Mouse (Mus musculus): ENCODE data around the gene Tnrc6b. TPM values are rescaled to one million over a fixed set of nuclear protein-coding genes. Genes with fewer than 3 reads are reported as not detected.

The Tnrc6b gene
- polyA plus RNA-seq, 1 experiment from 2014 or later: 41.6 TPM

- Histone ChIP-seq H3K4me1 (replicated peaks; ENCODE audit: control insufficient read depth, insufficient read depth, low read length) (peaks cover 2% of the 10 kb centered on the region), H3K4me2 (ENCODE audit: low read length) (no peak overlapping the region), H3K9me3 (ENCODE audit: control insufficient read depth, low read length) (no peaks in the 10 kb centered on the region), H3K4me3 (replicated peaks; ENCODE audit: low read length) (no peak overlapping the region), H3K36me3 (ENCODE audit: control insufficient read depth, insufficient read depth) (peaks cover 18% of the 10 kb centered on the region), H3K27ac (ENCODE audit: low read length) (no peak overlapping the region), H3K27me3 (replicated peaks; ENCODE audit: control insufficient read depth, insufficient read depth, low read length) (no peaks in the 10 kb centered on the region), H3K9ac (replicated peaks; ENCODE audit: low read depth, low read length) (no peak overlapping the region)
- WGBS: 50% methylated on average over 3 of the region's 3 CpGs
- no peak for ATAC-seq
Measured at GRCm38 (mm10) chr15:80954861-80955260, 243.7 kb downstream of the Tnrc6b start.

- Histone ChIP-seq H3K4me3 (replicated peaks; ENCODE audit: low read length) (no peak overlapping the region), H3K27ac (ENCODE audit: low read length) (no peak overlapping the region), H3K9ac (replicated peaks; ENCODE audit: low read depth, low read length) (no peak overlapping the region), H3K36me3 (ENCODE audit: control insufficient read depth, insufficient read depth) (peaks cover 23% of the 10 kb centered on the region), H3K4me1 (replicated peaks; ENCODE audit: control insufficient read depth, insufficient read depth, low read length) (no peaks in the 10 kb centered on the region), H3K27me3 (replicated peaks; ENCODE audit: control insufficient read depth, insufficient read depth, low read length) (no peaks in the 10 kb centered on the region), H3K4me2 (ENCODE audit: low read length) (no peak overlapping the region), H3K9me3 (ENCODE audit: control insufficient read depth, low read length) (no peaks in the 10 kb centered on the region)
- no peak for ATAC-seq
- 95% methylated on average over 12 of the region's 12 CpGs for WGBS
Measured at GRCm38 (mm10) chr15:80955836-80956438, 244.8 kb downstream of the Tnrc6b start.

DNA sequence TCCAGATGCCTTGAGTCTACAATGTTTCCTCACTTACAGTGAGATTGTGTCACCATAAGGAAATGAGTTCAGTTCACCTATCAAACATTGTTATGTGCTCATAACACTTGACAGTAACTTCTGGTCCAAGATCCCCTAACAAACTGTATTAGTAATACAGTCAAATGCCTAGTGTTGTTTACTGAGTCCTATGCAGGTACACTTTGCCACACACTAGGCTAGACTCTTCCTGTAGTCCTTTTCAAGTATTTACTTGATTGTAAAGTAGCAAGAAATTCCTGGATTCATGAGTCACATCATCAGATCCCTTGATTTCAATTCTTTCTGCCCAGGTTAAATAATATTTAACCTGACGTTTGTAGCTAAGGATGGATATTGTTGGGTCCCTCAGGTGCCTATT, 258.3 kb downstream of the Tnrc6b start:
- H3K4me1 ChIP-seq (replicated peaks; ENCODE audit: control insufficient read depth, insufficient read depth, low read length): no peaks in the 10 kb centered on the region
- H3K4me2 ChIP-seq (ENCODE audit: low read length): no peak overlapping the region
- no peak for ATAC-seq
- H3K36me3 ChIP-seq (ENCODE audit: control insufficient read depth, insufficient read depth): peaks cover 34% of the 10 kb centered on the region
- H3K4me3 ChIP-seq (replicated peaks; ENCODE audit: low read length): no peak overlapping the region
- no peaks in the 10 kb centered on the region for H3K9me3 ChIP-seq (ENCODE audit: control insufficient read depth, low read length)
- 89% methylated on average over 1 of the region's 1 CpGs for WGBS
- no peak overlapping the region for H3K9ac ChIP-seq (replicated peaks; ENCODE audit: low read depth, low read length)
- H3K27me3 ChIP-seq (replicated peaks; ENCODE audit: control insufficient read depth, insufficient read depth, low read length): no peaks in the 10 kb centered on the region
- H3K27ac ChIP-seq (ENCODE audit: low read length): no peak overlapping the region

GRCm38 (mm10) chr15:80974311-80974710, 263.2 kb downstream of the Tnrc6b start:
- 52% methylated on average over 5 of the region's 5 CpGs for WGBS
- no peak for ATAC-seq

DNA sequence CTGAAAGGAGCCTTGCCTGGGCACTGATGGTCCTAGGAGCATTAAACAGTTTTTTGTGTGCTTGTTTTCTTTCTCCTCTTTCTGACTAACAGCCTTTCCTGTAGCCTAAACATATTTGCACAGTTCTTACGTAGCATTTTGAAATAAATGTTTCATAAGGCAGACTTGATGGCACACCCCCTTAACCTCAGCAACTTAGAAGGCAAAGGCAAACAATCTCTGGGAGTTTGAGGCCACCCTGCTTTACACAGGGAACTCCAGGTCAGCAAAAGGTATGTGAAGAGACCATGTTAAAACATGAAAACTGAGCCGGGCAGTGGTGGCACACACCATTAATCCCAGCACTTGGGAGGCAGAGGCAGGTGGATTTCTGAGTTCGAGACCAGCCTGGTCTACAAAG, 264.6 kb downstream of the Tnrc6b start:
- Histone ChIP-seq H3K9ac (replicated peaks; ENCODE audit: low read depth, low read length) (no peak overlapping the region), H3K4me3 (replicated peaks; ENCODE audit: low read length) (no peak overlapping the region), H3K27ac (ENCODE audit: low read length) (no peak overlapping the region), H3K9me3 (ENCODE audit: control insufficient read depth, low read length) (no peaks in the 10 kb centered on the region), H3K27me3 (replicated peaks; ENCODE audit: control insufficient read depth, insufficient read depth, low read length) (no peaks in the 10 kb centered on the region), H3K36me3 (ENCODE audit: control insufficient read depth, insufficient read depth) (no peaks in the 10 kb centered on the region), H3K4me1 (replicated peaks; ENCODE audit: control insufficient read depth, insufficient read depth, low read length) (peaks cover 12% of the 10 kb centered on the region), H3K4me2 (ENCODE audit: low read length) (no peak overlapping the region)
- no peak for ATAC-seq
- 90% methylated on average over 3 of the region's 3 CpGs for WGBS

More at GRCm38 (mm10) chr15:80974311-80974710, 263.2 kb downstream of the Tnrc6b start:
- H3K27ac ChIP-seq (ENCODE audit: low read length): no peak overlapping the region
- H3K4me2 ChIP-seq (ENCODE audit: low read length): no peak overlapping the region
- peaks cover 4% of the 10 kb centered on the region for H3K36me3 ChIP-seq (ENCODE audit: control insufficient read depth, insufficient read depth)
- no peak overlapping the region for H3K4me3 ChIP-seq (replicated peaks; ENCODE audit: low read length)
- no peaks in the 10 kb centered on the region for H3K9me3 ChIP-seq (ENCODE audit: control insufficient read depth, low read length)
- H3K9ac ChIP-seq (replicated peaks; ENCODE audit: low read depth, low read length): no peak overlapping the region
- H3K4me1 ChIP-seq (replicated peaks; ENCODE audit: control insufficient read depth, insufficient read depth, low read length): peaks cover 12% of the 10 kb centered on the region
- H3K27me3 ChIP-seq (replicated peaks; ENCODE audit: control insufficient read depth, insufficient read depth, low read length): no peaks in the 10 kb centered on the region

- H3K27ac ChIP-seq (ENCODE audit: low read length): peak within 1 kb of the TSS; percentile 37; the same call in 1 of the 2 replicates
- H3K9me3 ChIP-seq (ENCODE audit: control insufficient read depth, low read length): no peaks in the 10 kb centered on the region
- under 1% methylated on average over 64 of the region's 67 CpGs for WGBS
- H3K4me1 ChIP-seq (replicated peaks; ENCODE audit: control insufficient read depth, insufficient read depth, low read length): peaks cover 12% of the 10 kb centered on the region
- no peaks in the 10 kb centered on the region for H3K36me3 ChIP-seq (ENCODE audit: control insufficient read depth, insufficient read depth)
- H3K9ac ChIP-seq (replicated peaks; ENCODE audit: low read depth, low read length): peak within 1 kb of the TSS; percentile 83
- H3K4me3 ChIP-seq (replicated peaks; ENCODE audit: low read length): peak within 1 kb of the TSS; percentile 77
- peak; percentile 97 for ATAC-seq
- H3K27me3 ChIP-seq (replicated peaks; ENCODE audit: control insufficient read depth, insufficient read depth, low read length): no peaks in the 10 kb centered on the region
- peak within 1 kb of the TSS; percentile 75 for H3K4me2 ChIP-seq (ENCODE audit: low read length)
Measured at GRCm38 (mm10) chr15:80977620-80978334, 266.7 kb downstream of the Tnrc6b start, which contains the start of gene Sgsm3. Gene Sgsm3 (plus strand): TSS chr15:80977765.

DNA sequence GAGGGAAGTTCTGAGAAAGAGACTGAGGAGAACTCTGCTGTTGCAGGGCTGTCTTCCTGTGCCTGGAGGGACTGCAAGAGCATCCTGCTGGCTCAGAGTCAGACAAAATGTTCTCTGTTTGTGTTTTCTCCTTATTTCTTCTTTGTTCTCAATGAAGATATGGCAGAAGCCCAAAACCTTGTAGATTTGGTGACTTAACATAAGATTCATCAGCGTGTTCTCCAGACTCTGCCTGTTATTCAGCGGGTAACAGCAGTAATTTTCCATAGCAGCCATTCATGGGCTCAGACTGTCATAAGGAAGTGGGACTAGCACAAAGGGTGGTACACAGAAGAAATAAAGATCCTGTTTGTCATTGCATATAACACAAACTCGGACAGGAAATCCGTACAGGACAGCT, 268.5 kb downstream of the Tnrc6b start:
- Histone ChIP-seq H3K4me1 (replicated peaks; ENCODE audit: control insufficient read depth, insufficient read depth, low read length) (peaks cover 12% of the 10 kb centered on the region), H3K27ac (ENCODE audit: low read length) (no peak overlapping the region), H3K36me3 (ENCODE audit: control insufficient read depth, insufficient read depth) (no peaks in the 10 kb centered on the region), H3K4me3 (replicated peaks; ENCODE audit: low read length) (no peak overlapping the region), H3K9me3 (ENCODE audit: control insufficient read depth, low read length) (no peaks in the 10 kb centered on the region), H3K4me2 (ENCODE audit: low read length) (no peak overlapping the region), H3K9ac (replicated peaks; ENCODE audit: low read depth, low read length) (0 out of 2 replicates have a peak overlapping the region, but pooled peaks have one; percentile 22), H3K27me3 (replicated peaks; ENCODE audit: control insufficient read depth, insufficient read depth, low read length) (no peaks in the 10 kb centered on the region)
- no peak for ATAC-seq
- WGBS: 75% methylated on average over 4 of the region's 4 CpGs

DNA sequence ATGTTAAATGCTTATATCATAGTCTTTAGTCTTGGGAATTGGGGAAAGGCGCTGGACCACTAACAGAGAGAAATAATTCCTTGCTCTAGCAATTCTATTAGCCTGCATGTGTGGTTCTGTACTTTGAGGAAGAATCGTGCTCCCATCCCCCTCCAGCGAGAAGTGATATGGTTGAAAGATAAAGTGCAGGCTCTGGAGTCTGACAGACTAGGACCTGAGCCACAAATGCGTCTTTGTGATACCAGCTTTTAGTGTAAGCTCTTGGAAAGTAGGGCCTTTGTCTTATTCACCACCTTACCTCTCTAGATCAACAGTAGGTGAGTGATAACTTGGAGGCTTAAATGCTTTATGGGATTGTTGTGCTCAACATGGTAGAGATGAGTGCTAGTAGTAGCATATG, 270.1 kb downstream of the Tnrc6b start:
- WGBS: 93% methylated on average over 4 of the region's 4 CpGs
- Histone ChIP-seq H3K4me3 (replicated peaks; ENCODE audit: low read length) (no peak overlapping the region), H3K9ac (replicated peaks; ENCODE audit: low read depth, low read length) (no peak overlapping the region)

GRCm38 (mm10) chr15:80983264-80983663, 272.2 kb downstream of the Tnrc6b start:
- Histone ChIP-seq H3K9ac (replicated peaks; ENCODE audit: low read depth, low read length) (no peak overlapping the region), H3K4me1 (replicated peaks; ENCODE audit: control insufficient read depth, insufficient read depth, low read length) (peaks cover 7% of the 10 kb centered on the region), H3K9me3 (ENCODE audit: control insufficient read depth, low read length) (no peaks in the 10 kb centered on the region), H3K27me3 (replicated peaks; ENCODE audit: control insufficient read depth, insufficient read depth, low read length) (no peaks in the 10 kb centered on the region), H3K4me2 (ENCODE audit: low read length) (no peak overlapping the region), H3K27ac (ENCODE audit: low read length) (no peak overlapping the region), H3K36me3 (ENCODE audit: control insufficient read depth, insufficient read depth) (no peaks in the 10 kb centered on the region), H3K4me3 (replicated peaks; ENCODE audit: low read length) (no peak overlapping the region)
- 87% methylated on average over 2 of the region's 2 CpGs for WGBS
- no peak for ATAC-seq

More for the DNA sequence above, 270.1 kb downstream of the Tnrc6b start:
- Histone ChIP-seq H3K4me1 (replicated peaks; ENCODE audit: control insufficient read depth, insufficient read depth, low read length) (peaks cover 12% of the 10 kb centered on the region), H3K27ac (ENCODE audit: low read length) (no peak overlapping the region), H3K9me3 (ENCODE audit: control insufficient read depth, low read length) (no peaks in the 10 kb centered on the region), H3K27me3 (replicated peaks; ENCODE audit: control insufficient read depth, insufficient read depth, low read length) (no peaks in the 10 kb centered on the region), H3K4me2 (ENCODE audit: low read length) (no peak overlapping the region), H3K36me3 (ENCODE audit: control insufficient read depth, insufficient read depth) (no peaks in the 10 kb centered on the region)
- no peak for ATAC-seq

Data from forebrain, embryonic 16.5 days (tissue).